Comparison of ENCODE assay signal across 10 mouse cellular contexts in genomic region chr11:98971316-98972031, GRCm38 (mm10). TPM values are rescaled to one million over a fixed set of nuclear protein-coding genes. Genes with fewer than 3 reads are reported as not detected.
DNase-seq lines count a peak whose midpoint lies in the region; ATAC-seq and TF ChIP-seq lines count a peak whose summit lies in the region.
"Had no signal": no experiment of that assay in that cellular context is flagged by ENCODE, and none has a peak within 500 bp of the region (broad histone marks: within the 10 kb centered on the region; RNA-seq: fewer than 3 reads in every experiment).

No protein-coding gene starts in this region.

- H3K79me2 ChIP-seq in C2C12 (ENCODE audit: control insufficient read depth, insufficient read depth), result peaks cover 28% of the 10 kb centered on the region

- TF ChIP-seq CTCF in gastrocnemius, adult 2 months (IDR thresholded peaks at IDR 0.05), result no peak
- no peak for TF ChIP-seq CTCF in C2C12 (IDR thresholded peaks at IDR 0.05; ENCODE audit: control insufficient read depth, insufficient read depth, insufficient read length)

- DNase-seq in gastrocnemius, adult 2 months, result peak; percentile 74
- DNase-seq in gastrocnemius, postnatal 25 days, result no peak
- DNase-seq in cerebellum, postnatal 10 days, result peak; percentile 89 to 90
- peak; percentile 65 to 69 for DNase-seq in heart, postnatal 36 days
- peak; percentile 79 for DNase-seq in midbrain, embryonic 11.5 days (ENCODE audit: low spot score, missing footprints)
- DNase-seq in natural killer cell, adult 2 months (ENCODE audit: low spot score in 2 of 2), result no peak

- H3K27ac ChIP-seq in gastrocnemius, adult 2 months, result 0 out of 2 replicates have a peak overlapping the region, but pooled peaks have one; percentile 21
- no peak overlapping the region for H3K27ac ChIP-seq in midbrain, embryonic 11.5 days (ENCODE audit: low read depth, low read length)

- ATAC-seq in midbrain, embryonic 11.5 days (ENCODE audit: low FRiP score), result no peak
- ATAC-seq in erythroblast, adult 5-6 weeks (replicated peaks; ENCODE audit: low FRiP score, poor library complexity, severe bottlenecking), result no peak

- H3K4me2 ChIP-seq in midbrain, embryonic 11.5 days, result no peak overlapping the region

- H3K79me3 ChIP-seq in C2C12 (ENCODE audit: low read depth), result peaks cover 11% of the 10 kb centered on the region

- H3K27me3 ChIP-seq in C2C12 (ENCODE audit: control insufficient read depth, insufficient read depth, insufficient read length), result no peaks in the 10 kb centered on the region
- H3K27me3 ChIP-seq in midbrain, embryonic 11.5 days (ENCODE audit: control insufficient read depth, insufficient read depth, low read length), result no peaks in the 10 kb centered on the region
- H3K27me3 ChIP-seq: CH12.LX had no signal

- intact Hi-C loops in gastrocnemius, adult 2 months (cut with DNase I), result no loop called here
- intact Hi-C loops in heart, postnatal 36 days (cut with DNase I), result loop anchor here (1.0 to 5.0 kb wide), 3 partner anchors 38 to 109 kb away; partner anchors contain the start of gene Wipf2

- WGBS in midbrain, embryonic 11.5 days, result 89% methylated on average over 23 of the region's 23 CpGs

- H3K4me1 ChIP-seq in midbrain, embryonic 11.5 days (ENCODE audit: control insufficient read depth, insufficient read depth, low read length), result peaks cover 42% of the 10 kb centered on the region

- no peak overlapping the region for H3K4me3 ChIP-seq in gastrocnemius, adult 2 months
- no peak overlapping the region for H3K4me3 ChIP-seq in C2C12 (ENCODE audit: insufficient read depth, poor library complexity, severe bottlenecking)
- no peak overlapping the region for H3K4me3 ChIP-seq in midbrain, embryonic 11.5 days (ENCODE audit: low read depth, low read length)

- 0 out of 2 replicates have a peak overlapping the region, but pooled peaks have one; percentile 5 for H3K9ac ChIP-seq in midbrain, embryonic 11.5 days (ENCODE audit: low read length)

- no peaks in the 10 kb centered on the region for H3K9me3 ChIP-seq in midbrain, embryonic 11.5 days (ENCODE audit: control insufficient read depth, low read length)

- H3ac ChIP-seq in C2C12 (ENCODE audit: control insufficient read depth, insufficient read length, low read depth), result peak overlapping the region; percentile 16

- peaks cover 82% of the 10 kb centered on the region for H3K36me3 ChIP-seq in C2C12 (ENCODE audit: control insufficient read depth, insufficient read depth)
- H3K36me3 ChIP-seq in midbrain, embryonic 11.5 days (ENCODE audit: control insufficient read depth, insufficient read depth, low read length), result no peaks in the 10 kb centered on the region; the same call in 1 of the 2 replicates

TF ChIP-seq in C2C12, 6 proteins besides CTCF, POLR2A, EP300 and RAD21:
- no peak for TF ChIP-seq CEBPB (IDR thresholded peaks at IDR 0.05; ENCODE audit: low read depth)
- TF ChIP-seq MYOG (IDR thresholded peaks at IDR 0.05; ENCODE audit: control insufficient read depth, extremely low read depth, insufficient read length), result no peak
- no peak for TF ChIP-seq FOSL1 (IDR thresholded peaks at IDR 0.05; ENCODE audit: insufficient read depth, low read length, poor library complexity, severe bottlenecking)
- no peak for TF ChIP-seq MYOD1 (IDR thresholded peaks at IDR 0.05; ENCODE audit: control insufficient read depth, insufficient read length, low read depth)
- TF ChIP-seq MAX (IDR thresholded peaks at IDR 0.05), result no peak
- no peak for TF ChIP-seq USF1 (IDR thresholded peaks at IDR 0.05; ENCODE audit: low read depth)

RNA-seq across cellular contexts. Expression of gene Gjd3, which starts 11.3 kb away (rescaled TPM):
- total RNA-seq in gastrocnemius, adult 2 months (2021), result not detected
- not detected for total RNA-seq in gastrocnemius, postnatal 25 days (2021)
- not detected for polyA plus RNA-seq in C2C12 (2012; fragmentation: generic; extraction: Trizol)
- under 1 TPM; 0.33 to 0.36 TPM for total RNA-seq in heart, postnatal 36 days (2021)
- not detected in 2 replicates for polyA plus RNA-seq in midbrain, embryonic 11.5 days (2014; fragmentation: Nextera tagmentation; extraction: Ambion mirVana)
- total RNA-seq in erythroblast, adult 5-6 weeks (2015; ENCODE audit: low replicate concordance), result not detected in 2 replicates
- not detected in 2 replicates for total RNA-seq in erythroblast, adult 5-6 weeks (2017; ENCODE audit: low replicate concordance)
- total RNA-seq: liver, adult 2 months had no signal
- polyA plus RNA-seq: liver, adult 2 months had no signal

RNA-seq across cellular contexts. Expression of gene Rara, which starts 43.9 kb away (rescaled TPM):
- total RNA-seq in gastrocnemius, adult 2 months (2021), result 10 to 100 TPM; 10.2 to 12.4 TPM
- 10 to 100 TPM in 1 of 2 experiments, 1 to 10 TPM in 1; 9.4 to 12.8 TPM for total RNA-seq in gastrocnemius, postnatal 25 days (2021)
- 31.9 TPM for polyA plus RNA-seq in C2C12 (2012; fragmentation: generic; extraction: Trizol)
- total RNA-seq in heart, postnatal 36 days (2021), result 10 to 100 TPM; 10.5 to 13.6 TPM
- 13.2 and 14.8 TPM in 2 replicates for polyA plus RNA-seq in midbrain, embryonic 11.5 days (2014; fragmentation: Nextera tagmentation; extraction: Ambion mirVana)
- 13.1 and 13.2 TPM in 2 replicates for total RNA-seq in erythroblast, adult 5-6 weeks (2015; ENCODE audit: low replicate concordance)
- 2.8 TPM in 2 replicates for total RNA-seq in erythroblast, adult 5-6 weeks (2017; ENCODE audit: low replicate concordance)

RNA-seq across cellular contexts. Expression of gene Top2a, which starts 52.5 kb away (rescaled TPM):
- under 1 TPM; 0.11 to 0.18 TPM for total RNA-seq in gastrocnemius, adult 2 months (2021)
- total RNA-seq in gastrocnemius, postnatal 25 days (2021), result 1 to 10 TPM; 2.3 to 3.8 TPM
- 83.8 TPM for polyA plus RNA-seq in C2C12 (2012; fragmentation: generic; extraction: Trizol)
- total RNA-seq in heart, postnatal 36 days (2021), result 1 to 10 TPM; 3.9 to 4.6 TPM
- 431 and 436 TPM in 2 replicates for polyA plus RNA-seq in midbrain, embryonic 11.5 days (2014; fragmentation: Nextera tagmentation; extraction: Ambion mirVana)
- total RNA-seq in erythroblast, adult 5-6 weeks (2015; ENCODE audit: low replicate concordance), result 132 and 152 TPM in 2 replicates
- 334 and 394 TPM in 2 replicates for total RNA-seq in erythroblast, adult 5-6 weeks (2017; ENCODE audit: low replicate concordance)

Comparison
In these comparisons a context has a peak if more than half of its experiments do, and no peak if none do; other contexts are left out.
1. DNase-seq: peak in gastrocnemius, adult 2 months (single experiment), cerebellum, postnatal 10 days (2 of 2), heart, postnatal 36 days (2 of 2) and midbrain, embryonic 11.5 days (single experiment); none in gastrocnemius, postnatal 25 days (single experiment) and natural killer cell, adult 2 months (0 of 2).
2. RNA of gene Top2a, which starts 52.5 kb away (total RNA-seq): 132 to 394 TPM in erythroblast, adult 5-6 weeks; 3.9 to 4.6 TPM in heart, postnatal 36 days, 2.3 to 3.8 TPM in gastrocnemius, postnatal 25 days and 0.11 to 0.18 TPM in gastrocnemius, adult 2 months; every median in the first group is over 10 times any median in the second.